Mouse (Mus musculus) hindbrain, embryonic 14.5 days (tissue): ENCODE results near the gene Ppa1. TPM values are rescaled to one million over a fixed set of nuclear protein-coding genes. Genes with fewer than 3 reads are reported as not detected.

ENCODE experiments used
- ATAC-seq: fragments of 200-750 bp; cut with Nextera tagmentation; 2 replicates; pipeline ENCODE4 v1.8.0; 2017; ENCODE audit warnings: moderate number of reproducible peaks, mild to moderate bottlenecking, moderate TSS enrichment, moderate library complexity; ENCODE audit not compliant: low FRiP score
- DNase-seq: peaks from one replicate; pipeline ENCODE4 v3.0.0-alpha.2; 2015; ENCODE audit warnings: low spot score
- H3K27ac ChIP-seq: fragments of 300-500 bp; sonication (generic); 2 replicates; pipeline ENCODE4 v1.5.1; 2014; ENCODE audit warnings: mild to moderate bottlenecking, moderate library complexity
- H3K27me3 ChIP-seq: fragments of 300-500 bp; sonication (generic); 2 replicates; pipeline ENCODE4 v1.6.1; 2014; ENCODE audit warnings: mild to moderate bottlenecking, low read length, mixed read lengths; ENCODE audit not compliant: control insufficient read depth, insufficient read depth
- H3K36me3 ChIP-seq: fragments of 300-500 bp; sonication (generic); replicated peaks from 2 replicates; pipeline ENCODE4 v1.6.1; 2014; ENCODE audit not compliant: control insufficient read depth, insufficient read depth
- H3K4me1 ChIP-seq: fragments of 300-500 bp; sonication (generic); replicated peaks from 2 replicates; pipeline ENCODE4 v1.6.1; 2014; ENCODE audit warnings: antibody characterized with exemption, low read length, mixed read lengths; ENCODE audit not compliant: control insufficient read depth, insufficient read depth
- H3K4me2 ChIP-seq: fragments of 300-500 bp; sonication (generic); replicated peaks from 2 replicates; pipeline ENCODE4 v1.6.1; 2014; ENCODE audit warnings: mild to moderate bottlenecking, moderate library complexity
- H3K4me3 ChIP-seq: fragments of 300-500 bp; sonication (generic); replicated peaks from 2 replicates; pipeline ENCODE4 v1.5.1; 2014; ENCODE audit warnings: mild to moderate bottlenecking, low read length
- H3K9ac ChIP-seq: fragments of 300-500 bp; sonication (generic); 2 replicates; pipeline ENCODE4 v1.6.1; 2014
- H3K9me3 ChIP-seq: fragments of 300-500 bp; sonication (generic); 2 replicates; pipeline ENCODE4 v1.6.1; 2016; ENCODE audit warnings: low read length; ENCODE audit not compliant: control insufficient read depth
- WGBS: fragments of 180-500 bp; shearing (Covaris S2); extraction: QIAGEN DNeasy Blood & Tissue Kit; methylation state at CpG from one replicate; pipeline ENCODE4 v1.1.7; 2014; 5-methylcytosine and 5-hydroxymethylcytosine counted together
- polyA plus RNA-seq: library from polyadenylated mRNA; unstranded; fragments of >200 nt; fragmentation: Nextera tagmentation; extraction: Ambion mirVana; gene quantifications from 2 replicates; pipeline ENCODE4 v1.2.1, GENCODE M21; 2014

The Ppa1 gene
- polyA plus RNA-seq, 1 experiment from 2014 or later: 191 TPM

- peaks cover 14% of the 10 kb centered on the region for H3K36me3 ChIP-seq
- 77% methylated on average over 6 of the region's 6 CpGs for WGBS
These were observed 58.3 kb downstream of the Ppa1 start for GRCm38 (mm10) chr10:61706412-61707375.

GRCm38 (mm10) chr10:61713601-61714000 lies 65.2 kb downstream of the Ppa1 start:
- Histone ChIP-seq H3K4me2 (no peak overlapping the region), H3K27me3 (peaks cover 4% of the 10 kb centered on the region; the same call in 1 of the 2 replicates), H3K27ac (no peak overlapping the region), H3K4me1 (no peaks in the 10 kb centered on the region), H3K9me3 (no peaks in the 10 kb centered on the region), H3K36me3 (no peaks in the 10 kb centered on the region), H3K9ac (no peak overlapping the region), H3K4me3 (no peak overlapping the region)
- no peak for DNase-seq
- WGBS: 77% methylated on average over 3 of the region's 3 CpGs
- ATAC-seq: no peak

More at GRCm38 (mm10) chr10:61706412-61707375, 58.3 kb downstream of the Ppa1 start:
- H3K27me3 ChIP-seq: no peaks in the 10 kb centered on the region
- H3K9me3 ChIP-seq: no peaks in the 10 kb centered on the region
- DNase-seq (no peak), ATAC-seq (no peak)
- H3K27ac ChIP-seq: no peak overlapping the region
- H3K9ac ChIP-seq: no peak overlapping the region
- no peak overlapping the region for H3K4me3 ChIP-seq
- H3K4me1 ChIP-seq: no peaks in the 10 kb centered on the region
- H3K4me2 ChIP-seq: no peak overlapping the region

- 92% methylated on average over 4 of the region's 4 CpGs for WGBS
- no peak overlapping the region for H3K9ac ChIP-seq
- no peaks in the 10 kb centered on the region for H3K9me3 ChIP-seq
- no peak overlapping the region for H3K27ac ChIP-seq
- H3K4me3 ChIP-seq: no peak overlapping the region
- no peaks in the 10 kb centered on the region for H3K36me3 ChIP-seq
- H3K4me1 ChIP-seq: no peaks in the 10 kb centered on the region
- no peak overlapping the region for H3K4me2 ChIP-seq
- H3K27me3 ChIP-seq: peaks cover 4% of the 10 kb centered on the region; the same call in 1 of the 2 replicates
- no peak for ATAC-seq
- DNase-seq: no peak
These were observed 65.8 kb downstream of the Ppa1 start for GRCm38 (mm10) chr10:61714146-61714545.

- peak within 1 kb of the TSS; percentile 66 for H3K4me2 ChIP-seq
- H3K27ac ChIP-seq: no peak within 1 kb of the TSS
- peak within 1 kb of the TSS; percentile 44 for H3K4me3 ChIP-seq
- H3K36me3 ChIP-seq: no peaks in the 10 kb centered on the region
- 14% methylated on average over 33 of the region's 36 CpGs for WGBS
- no peaks in the 10 kb centered on the region for H3K9me3 ChIP-seq
- peak within 1 kb of the TSS; percentile 48 for H3K9ac ChIP-seq
- peaks cover 4% of the 10 kb centered on the region; the same call in 1 of the 2 replicates for H3K27me3 ChIP-seq
- no peaks in the 10 kb centered on the region for H3K4me1 ChIP-seq
- DNase-seq: peak; percentile 34
- peak; percentile 62; the same call in 1 of the 2 replicates for ATAC-seq
These were observed 66.6 kb downstream of the Ppa1 start, which contains the start of gene Aifm2 for GRCm38 (mm10) chr10:61714771-61715461. Gene Aifm2 (plus strand): TSS chr10:61715263.

GRCm38 (mm10) chr10:61715462-61715837 lies 67.1 kb downstream of the Ppa1 start:
- DNase-seq (no peak), ATAC-seq (peak; percentile 65; the same call in 1 of the 2 replicates)
- Histone ChIP-seq H3K9ac (peak overlapping the region; percentile 48), H3K27ac (no peak overlapping the region), H3K4me3 (peak overlapping the region; percentile 44), H3K9me3 (no peaks in the 10 kb centered on the region), H3K27me3 (peaks cover 4% of the 10 kb centered on the region; the same call in 1 of the 2 replicates), H3K4me2 (peak overlapping the region; percentile 66), H3K36me3 (no peaks in the 10 kb centered on the region), H3K4me1 (no peaks in the 10 kb centered on the region)
- 3% methylated on average over 11 of the region's 11 CpGs for WGBS

GRCm38 (mm10) chr10:61715996-61716864 lies 67.9 kb downstream of the Ppa1 start:
- peak; percentile 17; the same call in 1 of the 2 replicates for ATAC-seq
- Histone ChIP-seq H3K27me3 (peaks cover 4% of the 10 kb centered on the region; the same call in 1 of the 2 replicates), H3K4me1 (no peaks in the 10 kb centered on the region), H3K4me3 (0 out of 2 replicates have a peak overlapping the region, but pooled peaks have one; percentile 44), H3K9ac (no peak overlapping the region), H3K27ac (no peak overlapping the region), H3K9me3 (no peaks in the 10 kb centered on the region), H3K4me2 (peak overlapping the region; percentile 66; the same call in 1 of the 2 replicates), H3K36me3 (no peaks in the 10 kb centered on the region)
- DNase-seq: no peak
- WGBS: 69% methylated on average over 7 of the region's 7 CpGs

- DNase-seq: no peak
- no peaks in the 10 kb centered on the region for H3K4me1 ChIP-seq
- H3K36me3 ChIP-seq: no peaks in the 10 kb centered on the region
- no peak overlapping the region for H3K9ac ChIP-seq
- 91% methylated on average over 12 of the region's 12 CpGs for WGBS
- no peak overlapping the region for H3K4me3 ChIP-seq
- no peak overlapping the region for H3K4me2 ChIP-seq
- no peaks in the 10 kb centered on the region for H3K9me3 ChIP-seq
- ATAC-seq: no peak
- H3K27ac ChIP-seq: no peak overlapping the region
- peaks cover 4% of the 10 kb centered on the region; the same call in 1 of the 2 replicates for H3K27me3 ChIP-seq
These were observed 69.3 kb downstream of the Ppa1 start for GRCm38 (mm10) chr10:61717406-61718296.

GRCm38 (mm10) chr10:61720331-61720730 lies 72.0 kb downstream of the Ppa1 start:
- Histone ChIP-seq H3K9me3 (no peaks in the 10 kb centered on the region), H3K4me2 (no peak overlapping the region), H3K4me3 (no peak overlapping the region), H3K9ac (no peak overlapping the region), H3K27ac (no peak overlapping the region), H3K27me3 (peaks cover 4% of the 10 kb centered on the region; the same call in 1 of the 2 replicates), H3K36me3 (no peaks in the 10 kb centered on the region), H3K4me1 (no peaks in the 10 kb centered on the region)
- 85% methylated on average over 7 of the region's 7 CpGs for WGBS
- no peak for ATAC-seq
- no peak for DNase-seq
